Mouse (Mus musculus): ENCODE measurements at regions not wholly inside any gene's neighbourhood (a gene's known extent, or its start where the extent isn't known, plus 50 kb on each side); places are given as distances from the start of the nearest gene placed in this dataset.

GRCm38 (mm10) chr15:7563279-7563678, 165.1 kb upstream of the Egflam start:
- in situ Hi-C loops (cut with MboI; ENCODE audit: low pct_unique_long_range_greater_than_20kb in 1 of 2, low sequenced_read_pairs in 2 of 2, unreplicated experiment in 1 of 2) = no loop called here

GRCm38 (mm10) chr15:7563726-7564125, 165.5 kb upstream of the Egflam start:
- in situ Hi-C loops (cut with MboI; ENCODE audit: low pct_unique_long_range_greater_than_20kb in 1 of 2, low sequenced_read_pairs in 2 of 2, unreplicated experiment in 1 of 2) = no loop called here

DNA sequence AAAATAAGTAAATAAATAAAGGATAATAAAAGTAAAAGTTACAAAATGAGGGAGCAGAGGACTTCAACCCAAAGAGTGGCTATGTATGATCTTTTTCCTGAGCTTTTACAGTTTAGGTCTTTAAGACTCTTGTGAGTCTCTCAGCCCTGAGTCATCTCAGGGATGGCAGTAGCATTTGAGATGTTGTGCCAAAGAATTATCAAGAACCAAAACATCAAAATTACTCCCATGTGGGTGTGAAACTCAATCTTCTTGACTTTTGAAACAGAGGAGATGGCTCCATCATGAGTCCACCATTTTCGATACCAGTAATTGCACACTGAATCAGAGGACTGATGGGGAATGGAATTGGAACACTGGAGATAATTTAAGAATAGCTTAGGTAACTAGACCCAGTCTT, 174.0 kb upstream of the Egflam start:
- in situ Hi-C loops (cut with MboI; ENCODE audit: low pct_unique_long_range_greater_than_20kb in 1 of 2, low sequenced_read_pairs in 2 of 2, unreplicated experiment in 1 of 2) = no loop called here

DNA sequence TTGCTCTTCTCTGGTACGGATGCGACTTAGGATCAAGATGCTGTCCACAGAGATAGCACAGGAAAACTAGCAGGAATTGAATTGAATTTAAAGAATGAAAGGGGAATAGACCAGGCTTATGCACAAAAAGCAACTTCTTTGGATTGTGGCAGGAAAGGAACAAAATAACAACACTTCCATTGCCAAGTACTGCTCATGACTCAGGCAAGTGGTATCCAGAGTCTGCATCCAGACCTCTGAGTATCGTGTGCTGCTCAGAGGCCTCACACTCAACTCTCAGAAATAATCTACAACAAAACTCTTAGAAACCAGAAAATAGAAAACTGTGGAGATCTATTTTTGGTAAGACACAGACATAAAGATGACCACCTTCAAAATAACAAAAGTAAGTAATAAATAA, 176.1 kb upstream of the Egflam start:
- in situ Hi-C loops (cut with MboI; ENCODE audit: low pct_unique_long_range_greater_than_20kb in 1 of 2, low sequenced_read_pairs in 2 of 2, unreplicated experiment in 1 of 2) = no loop called here

GRCm38 (mm10) chr15:7574811-7575210, 176.6 kb upstream of the Egflam start:
- in situ Hi-C loops (cut with MboI; ENCODE audit: low pct_unique_long_range_greater_than_20kb in 1 of 2, low sequenced_read_pairs in 2 of 2, unreplicated experiment in 1 of 2) = no loop called here

- in situ Hi-C loops (cut with MboI; ENCODE audit: low pct_unique_long_range_greater_than_20kb in 1 of 2, low sequenced_read_pairs in 2 of 2, unreplicated experiment in 1 of 2) = no loop called here
These were observed 180.2 kb upstream of the Egflam start for GRCm38 (mm10) chr15:7578439-7578838.

- in situ Hi-C loops (cut with MboI; ENCODE audit: low pct_unique_long_range_greater_than_20kb in 1 of 2, low sequenced_read_pairs in 2 of 2, unreplicated experiment in 1 of 2) = no loop called here
These were observed 189.0 kb upstream of the Egflam start for GRCm38 (mm10) chr15:7587210-7587609.

DNA sequence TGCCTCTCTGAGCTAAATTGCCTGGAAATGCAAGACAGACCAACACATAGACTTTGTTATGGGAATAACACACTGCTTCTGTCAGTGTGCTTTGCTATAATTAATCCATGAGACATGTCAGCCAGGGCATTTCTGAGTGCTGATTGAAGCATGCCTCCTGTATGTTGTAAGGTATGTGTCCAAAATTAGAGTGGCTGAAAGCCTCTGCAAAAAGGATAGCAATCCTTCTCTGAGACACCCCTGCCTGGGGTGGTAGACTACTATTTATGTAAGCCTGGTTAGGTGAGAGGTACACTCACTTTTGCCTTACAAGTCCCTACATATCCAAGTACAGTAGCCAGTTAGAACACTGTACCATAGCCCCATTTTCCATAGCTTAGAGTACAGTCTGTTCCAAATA, 193.3 kb upstream of the Egflam start:
- in situ Hi-C loops (cut with MboI; ENCODE audit: low pct_unique_long_range_greater_than_20kb in 1 of 2, low sequenced_read_pairs in 2 of 2, unreplicated experiment in 1 of 2) = no loop called here

GRCm38 (mm10) chr15:7597335-7597734, 199.1 kb upstream of the Egflam start:
- in situ Hi-C loops (cut with MboI; ENCODE audit: low pct_unique_long_range_greater_than_20kb in 1 of 2, low sequenced_read_pairs in 2 of 2, unreplicated experiment in 1 of 2) = no loop called here

DNA sequence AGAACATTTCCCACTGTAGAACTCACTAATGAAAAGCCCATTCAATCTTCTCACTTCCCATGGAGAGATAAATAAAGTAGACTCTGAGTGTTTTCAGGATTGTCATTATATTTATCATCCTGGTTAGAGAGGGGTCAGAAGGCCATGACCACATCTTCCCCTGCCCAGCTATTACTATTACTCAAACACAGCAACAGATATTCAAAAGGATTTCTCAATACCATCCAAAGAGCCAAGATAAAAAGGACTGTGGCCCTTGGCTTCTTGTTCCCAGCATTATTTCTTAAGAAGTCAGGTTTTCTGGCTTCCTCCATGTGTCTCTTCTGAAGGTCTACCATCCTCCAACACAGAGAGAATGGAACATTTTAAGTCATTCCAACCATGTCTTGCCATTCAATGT, 199.6 kb upstream of the Egflam start:
- in situ Hi-C loops (cut with MboI; ENCODE audit: low pct_unique_long_range_greater_than_20kb in 1 of 2, low sequenced_read_pairs in 2 of 2, unreplicated experiment in 1 of 2) = no loop called here

DNA sequence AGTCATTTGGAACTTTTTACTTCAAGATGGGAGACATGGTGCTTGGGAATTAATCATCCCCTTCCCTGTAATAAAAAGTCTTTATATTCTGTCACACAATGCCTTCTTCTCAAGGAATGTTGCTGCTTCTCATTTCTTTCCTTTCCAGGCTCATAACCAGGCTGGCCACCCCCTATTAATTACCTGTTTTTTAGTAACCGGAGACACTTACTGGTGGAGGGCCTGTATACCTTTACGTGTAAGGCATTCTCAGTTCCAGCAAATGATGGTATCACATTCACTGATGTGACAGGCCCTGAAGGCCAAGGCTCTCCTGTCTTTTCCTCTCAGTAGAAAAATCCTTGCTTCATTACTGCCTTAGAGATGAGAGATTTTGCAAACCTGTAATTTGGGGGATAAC, 203.3 kb upstream of the Egflam start:
- in situ Hi-C loops (cut with MboI; ENCODE audit: low pct_unique_long_range_greater_than_20kb in 1 of 2, low sequenced_read_pairs in 2 of 2, unreplicated experiment in 1 of 2) = no loop called here

DNA sequence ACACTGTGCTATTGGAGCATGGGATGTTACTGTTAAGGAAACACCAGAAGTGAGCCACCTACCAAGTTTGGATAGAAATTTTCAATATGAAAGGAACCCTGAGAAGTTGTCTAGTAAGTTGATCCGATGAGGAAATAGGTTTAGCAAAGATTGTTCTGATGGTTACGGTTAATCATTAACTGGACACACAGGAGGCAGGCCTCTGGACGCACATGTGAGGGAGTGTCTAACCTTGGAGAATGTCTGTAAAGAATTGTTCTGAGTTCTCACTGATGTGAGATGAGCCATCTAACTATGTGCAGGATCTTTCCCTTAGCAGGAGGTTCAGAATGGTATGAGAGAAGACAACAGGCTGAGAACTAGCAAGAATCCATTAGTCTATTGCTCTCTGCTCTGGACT, 205.8 kb upstream of the Gdnf start:
- in situ Hi-C loops (cut with MboI; ENCODE audit: low pct_unique_long_range_greater_than_20kb in 1 of 2, low sequenced_read_pairs in 2 of 2, unreplicated experiment in 1 of 2) = no loop called here

DNA sequence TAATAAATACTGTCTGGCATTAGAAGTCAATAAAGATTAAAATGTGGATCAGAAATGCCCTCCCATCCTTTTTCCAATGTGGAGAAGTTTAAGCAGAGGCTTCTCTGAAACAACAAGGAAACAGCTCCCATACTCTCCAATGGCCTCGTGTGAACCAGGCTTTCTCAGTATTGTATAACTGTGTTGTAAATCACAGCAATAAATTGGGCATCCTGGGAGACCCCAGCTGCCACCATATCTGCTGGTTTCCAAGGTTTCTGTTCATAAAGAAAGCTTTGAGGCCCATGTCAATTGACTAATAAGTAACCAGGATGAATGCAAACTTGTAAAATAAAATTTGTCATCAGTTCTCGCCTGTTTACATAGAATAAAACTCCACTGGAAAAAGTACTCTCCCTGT, 192.7 kb upstream of the Gdnf start:
- in situ Hi-C loops (cut with MboI; ENCODE audit: low pct_unique_long_range_greater_than_20kb in 1 of 2, low sequenced_read_pairs in 2 of 2, unreplicated experiment in 1 of 2) = no loop called here

- in situ Hi-C loops (cut with MboI; ENCODE audit: low pct_unique_long_range_greater_than_20kb in 1 of 2, low sequenced_read_pairs in 2 of 2, unreplicated experiment in 1 of 2) = no loop called here
These were observed 187.6 kb upstream of the Gdnf start for GRCm38 (mm10) chr15:7623026-7623425.

DNA sequence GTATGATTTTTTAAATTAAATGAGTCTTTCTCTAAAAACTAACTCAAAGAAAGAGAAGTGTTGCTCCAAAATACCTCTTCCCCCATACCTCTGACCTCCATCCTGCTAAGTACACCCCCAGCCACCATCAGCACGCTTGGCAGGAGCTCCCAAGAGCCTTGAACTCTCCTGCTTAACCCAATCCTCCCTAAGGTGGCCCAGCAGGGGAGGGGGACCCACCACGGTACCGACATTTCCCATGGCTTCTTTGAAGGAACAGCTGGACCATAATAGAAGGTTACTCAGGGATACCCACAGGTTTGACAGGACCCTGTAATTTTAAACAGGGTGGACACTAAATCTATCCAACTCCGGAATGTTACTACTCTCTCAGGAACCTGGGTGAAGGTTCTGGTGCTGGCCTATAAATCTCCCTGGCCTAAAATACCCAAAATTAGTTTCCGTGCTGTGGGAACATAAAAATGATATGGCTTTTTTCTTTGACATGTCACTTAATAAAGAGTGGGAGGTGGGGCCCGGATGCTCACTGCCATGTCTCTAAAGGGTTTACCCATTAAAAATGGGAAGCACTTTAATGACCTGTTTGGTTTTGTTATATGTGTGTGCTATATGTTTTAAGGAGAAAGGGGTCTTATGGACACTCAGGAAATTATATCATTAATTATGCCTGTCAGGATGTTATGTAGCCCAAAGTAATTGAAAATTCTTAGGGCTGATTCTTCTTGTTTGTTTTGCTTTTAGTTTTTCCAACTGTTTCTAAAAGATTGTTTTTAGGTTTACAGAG, 185.8 kb upstream of the Gdnf start:
- in situ Hi-C loops (cut with MboI; ENCODE audit: low pct_unique_long_range_greater_than_20kb in 1 of 2, low sequenced_read_pairs in 2 of 2, unreplicated experiment in 1 of 2) = no loop called here

GRCm38 (mm10) chr15:7629826-7630225, 180.8 kb upstream of the Gdnf start:
- in situ Hi-C loops (cut with MboI; ENCODE audit: low pct_unique_long_range_greater_than_20kb in 1 of 2, low sequenced_read_pairs in 2 of 2, unreplicated experiment in 1 of 2) = no loop called here

DNA sequence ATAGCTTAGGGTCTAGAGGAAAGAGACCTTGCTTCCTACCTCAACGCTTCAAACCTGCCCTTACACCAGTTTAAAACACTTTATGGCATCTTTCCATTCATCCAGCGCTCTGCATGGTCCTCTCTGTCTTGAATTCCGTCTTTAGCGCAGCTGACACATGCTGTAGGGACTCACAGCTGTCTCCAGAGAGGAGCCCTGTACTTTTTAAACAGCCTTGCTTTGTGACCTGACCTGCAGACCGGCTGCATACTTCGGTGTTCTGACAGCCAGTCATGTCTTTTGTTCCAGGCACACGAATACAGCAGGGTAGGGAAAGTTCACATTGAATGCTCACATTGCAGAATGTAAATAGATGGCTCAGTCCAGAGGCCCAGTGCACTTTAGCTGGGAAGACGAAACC, 175.4 kb upstream of the Gdnf start:
- in situ Hi-C loops (cut with MboI; ENCODE audit: low pct_unique_long_range_greater_than_20kb in 1 of 2, low sequenced_read_pairs in 2 of 2, unreplicated experiment in 1 of 2) = no loop called here

DNA sequence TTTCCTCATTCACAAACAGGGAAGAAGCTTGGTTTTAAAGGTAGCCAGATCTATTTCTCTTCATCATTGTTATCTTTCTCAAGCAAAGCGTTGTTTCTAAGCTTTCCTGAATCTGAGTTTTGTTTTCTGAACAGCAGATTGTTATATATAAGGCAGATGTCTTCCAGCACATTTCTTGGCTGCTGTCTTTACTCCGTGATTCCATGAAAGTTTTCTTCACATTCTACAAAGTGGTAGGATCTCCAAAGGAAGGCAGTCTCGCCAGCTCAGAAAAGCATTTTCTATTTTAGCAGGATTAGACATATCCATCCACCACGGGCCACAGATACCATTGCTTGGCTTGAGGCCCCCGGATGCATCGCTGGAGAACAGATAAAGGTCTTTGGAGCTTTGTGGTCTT, 171.2 kb upstream of the Gdnf start:
- in situ Hi-C loops (cut with MboI; ENCODE audit: low pct_unique_long_range_greater_than_20kb in 1 of 2, low sequenced_read_pairs in 2 of 2, unreplicated experiment in 1 of 2) = no loop called here

- in situ Hi-C loops (cut with MboI; ENCODE audit: low pct_unique_long_range_greater_than_20kb in 1 of 2, low sequenced_read_pairs in 2 of 2, unreplicated experiment in 1 of 2) = no loop called here
These were observed 168.6 kb upstream of the Gdnf start for GRCm38 (mm10) chr15:7642075-7642474.

- in situ Hi-C loops (cut with MboI; ENCODE audit: low pct_unique_long_range_greater_than_20kb in 1 of 2, low sequenced_read_pairs in 2 of 2, unreplicated experiment in 1 of 2) = no loop called here
These were observed 159.9 kb upstream of the Gdnf start for GRCm38 (mm10) chr15:7650705-7651104.

- in situ Hi-C loops (cut with MboI; ENCODE audit: low pct_unique_long_range_greater_than_20kb in 1 of 2, low sequenced_read_pairs in 2 of 2, unreplicated experiment in 1 of 2) = no loop called here
These were observed 146.8 kb upstream of the Gdnf start for GRCm38 (mm10) chr15:7663888-7664287.
